Mouse (Mus musculus) lung, postnatal 36 days (tissue): ENCODE data around the gene Myo15.
"Not testable (repeated sequence)": the region's sequence is repeated elsewhere in the genome, so short reads cannot be mapped to it uniquely, and the experiment has no call there.

ENCODE experiments used
- DNase-seq: peaks from one replicate; pipeline ENCODE4 v3.0.0; 2022; ENCODE audit warnings: mixed read lengths

Gene Myo15

DNA sequence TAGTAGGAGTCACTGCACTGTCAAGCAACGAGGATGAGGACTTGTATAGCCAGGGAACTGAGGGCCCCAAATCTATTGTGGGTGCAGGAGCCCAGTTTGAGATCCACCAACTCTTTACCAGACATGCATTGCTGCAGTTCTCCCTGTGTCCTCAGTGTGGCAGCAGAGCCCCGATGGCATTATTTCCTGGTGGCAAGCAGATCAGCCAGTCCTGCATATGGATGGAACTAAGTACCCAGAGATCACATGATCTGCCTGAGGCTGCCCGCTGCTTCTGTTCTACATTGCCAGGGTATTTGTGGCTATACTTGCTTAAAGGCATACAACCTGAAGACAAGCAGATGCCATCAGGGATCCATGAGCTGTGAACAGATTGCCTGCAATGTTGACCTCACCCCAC is 90.2 kb downstream of the Myo15 start:
- peak; percentile 76 for DNase-seq

DNA sequence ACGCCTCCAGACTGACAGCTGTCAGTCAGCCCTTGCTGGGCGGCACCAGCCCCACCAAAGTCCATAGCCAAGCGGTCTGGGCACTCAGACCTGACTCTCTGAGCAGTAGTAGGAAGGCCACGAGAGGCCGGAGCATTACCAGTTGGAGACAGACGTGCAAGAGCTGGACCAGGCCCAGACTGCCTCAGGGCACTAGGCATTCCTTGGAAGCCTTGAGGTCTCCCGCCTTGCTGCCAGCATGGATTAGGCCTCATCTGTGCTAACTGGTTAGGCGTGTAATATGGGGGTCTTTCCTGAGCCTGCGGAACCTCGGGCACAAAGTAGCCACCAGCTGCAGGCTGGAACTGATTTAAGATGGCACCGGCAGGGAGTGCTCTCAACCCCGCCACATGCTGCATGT is 104.9 kb downstream of the Myo15 start:
- not testable (repeated sequence) for DNase-seq
